ENCODE assay signal across 8 mouse cellular contexts in genomic region chr4:95052025-95052899, GRCm38 (mm10). TPM values are rescaled to one million over a fixed set of nuclear protein-coding genes. Genes with fewer than 3 reads are reported as not detected.
A peak's percentile ranks its signal among the peaks of the same experiment; 100 is the strongest.
DNase-seq lines count a peak whose midpoint lies in the region; ATAC-seq and TF ChIP-seq lines count a peak whose summit lies in the region.

Gene Jun, minus strand, starts transcription at chr4:95052222.

- no peaks in the 10 kb centered on the region for H3K36me3 ChIP-seq in hindbrain, postnatal 0 days (ENCODE audit: insufficient read depth, low read length)

- H3K27ac ChIP-seq in gastrocnemius, adult 2 months, result peak within 1 kb of the TSS; percentile 99
- peak within 1 kb of the TSS; percentile 92 for H3K27ac ChIP-seq in hindbrain, postnatal 0 days
- H3K27ac ChIP-seq in left cerebral cortex, adult 2 months, result peak within 1 kb of the TSS; percentile 98

- no peaks in the 10 kb centered on the region for H3K27me3 ChIP-seq in hindbrain, postnatal 0 days (ENCODE audit: insufficient read depth, low read length)

- H3K9me3 ChIP-seq in hindbrain, postnatal 0 days (ENCODE audit: low read length), result no peaks in the 10 kb centered on the region

- peak; percentile 40 for ATAC-seq in common myeloid progenitor, adult 5-6 weeks (replicated peaks; ENCODE audit: low read depth, poor library complexity, severe bottlenecking)
- peak; percentile 96 for ATAC-seq in hindbrain, postnatal 0 days
- ATAC-seq in megakaryocyte, adult 5-6 weeks (ENCODE audit: poor library complexity, severe bottlenecking), result peak; percentile 43

- intact Hi-C loops in gastrocnemius, adult 2 months (cut with DNase I), result loop anchor here (1.0 to 10.0 kb wide), 7 partner anchors 105 to 585 kb away; partner anchors contain the start of gene Fggy
- intact Hi-C loops in left cerebral cortex, adult 2 months (cut with DNase I), result loop anchor here (1.0 to 5.0 kb wide), 3 partner anchors 53 to 690 kb away; no protein-coding TSS in a partner anchor

- peak within 1 kb of the TSS; percentile 82 for H3K9ac ChIP-seq in hindbrain, postnatal 0 days (replicated peaks; ENCODE audit: low read length)

- H3K4me3 ChIP-seq in gastrocnemius, adult 2 months, result peak within 1 kb of the TSS; percentile 85
- peak within 1 kb of the TSS; percentile 84 for H3K4me3 ChIP-seq in hindbrain, postnatal 0 days (ENCODE audit: low read length)
- peak within 1 kb of the TSS; percentile 80 for H3K4me3 ChIP-seq in left cerebral cortex, adult 2 months

- under 1% methylated on average over 68 of the region's 68 CpGs for WGBS in hindbrain, postnatal 0 days

- no peak for TF ChIP-seq CTCF in gastrocnemius, adult 2 months (IDR thresholded peaks at IDR 0.05)
- TF ChIP-seq CTCF in hindbrain, postnatal 0 days (IDR thresholded peaks at IDR 0.05; ENCODE audit: low read depth), result no peak
- TF ChIP-seq CTCF in left cerebral cortex, adult 2 months (IDR thresholded peaks at IDR 0.05), result no peak

- DNase-seq in ZHBTc4 (ENCODE audit: low read depth, low spot score), result peak; percentile 99
- peak; percentile 99 for DNase-seq in gastrocnemius, adult 2 months
- peak; percentile 100 for DNase-seq in hindbrain, postnatal 0 days (ENCODE audit: low spot score)
- peak; percentile 98 to 100 for DNase-seq in left cerebral cortex, adult 2 months (ENCODE audit: extremely low spot score in 1 of 2, low spot score in 2 of 2)
- DNase-seq in right cerebral cortex, adult 2 months (ENCODE audit: low spot score in 2 of 2), result peak; percentile 100
- peak; percentile 100 for DNase-seq in urinary bladder, postnatal 14 days (ENCODE audit: low spot score)

- peaks cover 7% of the 10 kb centered on the region for H3K4me1 ChIP-seq in hindbrain, postnatal 0 days (ENCODE audit: insufficient read depth, low read length)

- peak within 1 kb of the TSS; percentile 79 for H3K4me2 ChIP-seq in hindbrain, postnatal 0 days (ENCODE audit: low read depth, low read length)

RNA-seq across cellular contexts. Expression of gene Jun, which starts in this region (rescaled TPM):
- 292 and 381 TPM in 2 replicates for total RNA-seq in common myeloid progenitor, adult 5-6 weeks (2017)
- 10 to 100 TPM; 41.1 to 59.2 TPM for total RNA-seq in gastrocnemius, adult 2 months (2021)
- 74.4 and 86.4 TPM in 2 replicates for total RNA-seq in hindbrain, postnatal 0 days (2014; rRNA removed)
- polyA plus RNA-seq in hindbrain, postnatal 0 days (2015; fragmentation: Nextera tagmentation; extraction: Ambion mirVana), result 57.5 and 59.9 TPM in 2 replicates
- 10 to 100 TPM; 56.7 to 61.4 TPM for total RNA-seq in left cerebral cortex, adult 2 months (2021)
- total RNA-seq in megakaryocyte, adult 5-6 weeks (2015), result 88.4 and 91.5 TPM in 2 replicates
- total RNA-seq in megakaryocyte, adult 5-6 weeks (2017), result 141 and 162 TPM in 2 replicates

Comparison
In these comparisons a context has a peak if more than half of its experiments do, and no peak if none do; other contexts are left out.
1. Peak in every context shown above with its lines: DNase-seq, ATAC-seq, H3K4me3 ChIP-seq and H3K27ac ChIP-seq.
2. ATAC-seq: peak in every context shown above with its lines; median percentile 96 in hindbrain, postnatal 0 days; 43 in megakaryocyte, adult 5-6 weeks; 40 in common myeloid progenitor, adult 5-6 weeks.